Mouse (Mus musculus) T-cell, adult 66 days (primary cell): Measurements from ENCODE around the gene Cpne5. TPM values are rescaled to one million over a fixed set of nuclear protein-coding genes. Genes with fewer than 3 reads are reported as not detected.

Source experiments
- total RNA-seq, 2 experiments: library from RNA; stranded (reverse); gene quantifications; 3 replicates in 1 of 2; 4 replicates in 1 of 2; pipeline ENCODE4 v1.2.4; 2023

Cpne5 gene
- total RNA-seq: under 1 TPM; 0.39 to 0.44 TPM

GRCm38 (mm10) chr17:29237772-29238420, at the start of gene Cpne5:
Gene Cpne5 (minus strand): TSS chr17:29238167.

DNA sequence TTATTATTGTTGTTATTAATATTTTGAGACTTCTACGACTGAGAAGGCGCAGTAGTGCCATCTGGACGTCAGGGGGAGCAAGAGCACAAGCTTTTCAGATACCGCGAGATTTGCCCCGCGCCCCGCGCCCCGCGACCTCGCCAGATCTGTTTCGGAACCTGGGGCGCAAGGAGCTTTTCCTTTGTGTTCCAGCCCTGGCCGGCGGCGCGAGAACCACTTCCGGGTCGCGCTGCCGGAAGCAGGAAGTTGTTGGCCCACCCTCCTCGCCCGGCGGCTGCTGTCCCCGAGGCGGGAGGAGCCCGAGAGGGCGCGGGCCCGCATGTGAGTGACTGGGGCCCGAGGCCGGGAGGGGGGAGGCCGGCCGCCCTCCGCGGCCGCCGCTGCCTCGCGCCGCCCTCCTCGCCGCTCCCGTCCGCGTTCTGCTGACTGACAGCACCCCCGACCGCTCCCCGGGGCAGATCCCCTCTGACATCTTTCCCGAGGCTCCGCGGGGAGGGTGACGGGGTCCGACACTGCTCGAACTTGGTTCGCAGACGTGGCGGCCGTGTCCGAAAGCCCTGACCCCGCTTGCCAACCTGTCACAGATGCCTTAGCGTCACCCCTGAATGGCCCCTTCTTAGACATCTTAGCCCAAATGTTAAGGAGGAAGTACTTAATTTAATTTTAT, 30.8 kb upstream of the Cpne5 start, which contains the start of gene BC004004:
BC004004 (plus strand) TSS at position 107 of the 667 bp plus-strand sequence.

GRCm38 (mm10) chr17:29263840-29264633, 26.1 kb upstream of the Cpne5 start, which contains the start of gene Ppil1:
Gene Ppil1 (minus strand): TSS chr17:29264186.

GRCm38 (mm10) chr17:29113591-29114352, 124.2 kb downstream of the Cpne5 start, which contains the start of gene Rab44:
Gene Rab44 (plus strand): TSS chr17:29114145.

Other genes starting within 250 kb of the Cpne5 start
- 100 to 1,000 TPM; 488 to 500 TPM for gene Stk38, start 230.2 kb downstream of the Cpne5 start, total RNA-seq
- gene Srsf3, start 205.5 kb downstream of the Cpne5 start, total RNA-seq: 100 to 1,000 TPM; 451 to 471 TPM
- gene Cdkn1a, start 147.2 kb downstream of the Cpne5 start, total RNA-seq: 1 to 10 TPM; 1.8 to 3.6 TPM
- gene Rab44, start 124.0 kb downstream of the Cpne5 start, total RNA-seq: under 1 TPM; 0.29 to 0.74 TPM
- gene Ppil1, start 26.0 kb upstream of the Cpne5 start, total RNA-seq: 10 to 100 TPM; 15.5 to 16.5 TPM
- gene BC004004, start 30.6 kb upstream of the Cpne5 start, total RNA-seq: 10 to 100 TPM; 43.4 to 49.2 TPM
- gene Pi16, start 79.5 kb upstream of the Cpne5 start, total RNA-seq: under 1 TPM; 0.17 to 0.30 TPM
- gene Mtch1, start 109.8 kb upstream of the Cpne5 start, total RNA-seq: 10 to 100 TPM; 58.1 to 72.8 TPM
- gene Fgd2, start 122.7 kb upstream of the Cpne5 start, total RNA-seq: 1 to 10 TPM; 2.8 to 7.5 TPM